26 mouse cellular contexts compared by ENCODE assay signal in genomic region chr8:48849091-48849616, GRCm38 (mm10). TPM values are rescaled to one million over a fixed set of nuclear protein-coding genes. Genes with fewer than 3 reads are reported as not detected.
A peak's percentile ranks its signal among the peaks of the same experiment; 100 is the strongest.
DNase-seq lines count a peak whose midpoint lies in the region; ATAC-seq and TF ChIP-seq lines count a peak whose summit lies in the region.
"Had no signal": no experiment of that assay in that cellular context is flagged by ENCODE, and none has a peak within 500 bp of the region (broad histone marks: within the 10 kb centered on the region; RNA-seq: fewer than 3 reads in every experiment).

No protein-coding gene starts in this region.

- TF ChIP-seq EP300 in liver, postnatal 0 days (IDR thresholded peaks at IDR 0.05; ENCODE audit: low read depth) = no peak

- 0 out of 2 replicates have a peak, but pooled peaks cover 11% of the 10 kb centered on the region for H3K27me3 ChIP-seq in liver, postnatal 0 days (ENCODE audit: insufficient read depth, low read length)
- peaks cover 35% of the 10 kb centered on the region for H3K27me3 ChIP-seq in liver, embryonic 12.5 days (replicated peaks)
- peaks cover 18% of the 10 kb centered on the region for H3K27me3 ChIP-seq in midbrain, embryonic 15.5 days (replicated peaks)
- H3K27me3 ChIP-seq in midbrain, embryonic 10.5 days (ENCODE audit: low read depth, poor library complexity, severe bottlenecking) = peaks cover 46% of the 10 kb centered on the region
- no peaks in the 10 kb centered on the region for H3K27me3 ChIP-seq in intestine, postnatal 0 days (replicated peaks; ENCODE audit: control insufficient read depth, insufficient read depth, low read length)

- 61% methylated on average over 6 of the region's 6 CpGs for WGBS in liver, postnatal 0 days (ENCODE audit: insufficient replicate concordance)
- 59% methylated on average over 6 of the region's 6 CpGs for WGBS in liver, embryonic 12.5 days (ENCODE audit: insufficient replicate concordance)
- 28% methylated on average over 6 of the region's 6 CpGs for WGBS in midbrain, embryonic 15.5 days
- WGBS in midbrain, embryonic 10.5 days = 46% methylated on average over 6 of the region's 6 CpGs
- WGBS in intestine, postnatal 0 days = 31% methylated on average over 6 of the region's 6 CpGs

- TF ChIP-seq CTCF in liver, postnatal 0 days (IDR thresholded peaks at IDR 0.05; ENCODE audit: low read depth) = no peak
- no peak for TF ChIP-seq CTCF in intestine, postnatal 0 days (IDR thresholded peaks at IDR 0.05; ENCODE audit: low read depth)

- DNase-seq in embryo, embryonic 10.5 days (ENCODE audit: low spot score) = peak; percentile 36
- no peak for DNase-seq in embryo, embryonic 11 days
- DNase-seq in liver, postnatal 0 days = no peak
- DNase-seq in midbrain, embryonic 10.5 days (ENCODE audit: low spot score) = no peak
- DNase-seq in urinary bladder, postnatal 36 days (ENCODE audit: low spot score in 2 of 2) = no peak
- DNase-seq: adrenal gland, adult 8-10 months; adrenal gland, postnatal 25 days; cerebellum, adult 18-20 months; cerebellum, adult 9-10 months; cerebellum, postnatal 14 days; gastrocnemius, postnatal 25 days; heart, adult 18-20 months; heart, postnatal 14 days; heart, postnatal 4 days had no signal

- H3K9ac ChIP-seq in liver, postnatal 0 days (replicated peaks) = no peak overlapping the region
- no peak overlapping the region for H3K9ac ChIP-seq in liver, embryonic 12.5 days
- no peak overlapping the region for H3K9ac ChIP-seq in midbrain, embryonic 15.5 days
- H3K9ac ChIP-seq in intestine, postnatal 0 days (ENCODE audit: low read depth, low read length) = no peak overlapping the region
- H3K9ac ChIP-seq: embryonic facial prominence, embryonic 12.5 days; forebrain, embryonic 12.5 days; forebrain, embryonic 15.5 days; heart, embryonic 13.5 days; hindbrain, embryonic 14.5 days had no signal

- no peaks in the 10 kb centered on the region for H3K9me3 ChIP-seq in liver, postnatal 0 days (ENCODE audit: low read length)
- no peaks in the 10 kb centered on the region for H3K9me3 ChIP-seq in liver, embryonic 12.5 days (replicated peaks)
- no peaks in the 10 kb centered on the region for H3K9me3 ChIP-seq in midbrain, embryonic 15.5 days
- no peaks in the 10 kb centered on the region for H3K9me3 ChIP-seq in midbrain, embryonic 10.5 days (replicated peaks)
- no peaks in the 10 kb centered on the region for H3K9me3 ChIP-seq in intestine, postnatal 0 days (ENCODE audit: control insufficient read depth)
- H3K9me3 ChIP-seq: embryonic facial prominence, embryonic 12.5 days; forebrain, embryonic 12.5 days; forebrain, embryonic 15.5 days; heart, embryonic 10.5 days; heart, embryonic 13.5 days had no signal

- H3K4me1 ChIP-seq in liver, postnatal 0 days (ENCODE audit: insufficient read depth) = no peaks in the 10 kb centered on the region
- H3K4me1 ChIP-seq in liver, embryonic 12.5 days = no peaks in the 10 kb centered on the region
- H3K4me1 ChIP-seq in midbrain, embryonic 15.5 days = peaks cover 33% of the 10 kb centered on the region
- peaks cover 62% of the 10 kb centered on the region for H3K4me1 ChIP-seq in midbrain, embryonic 10.5 days
- H3K4me1 ChIP-seq in intestine, postnatal 0 days (replicated peaks; ENCODE audit: control insufficient read depth, insufficient read depth, low read length) = no peaks in the 10 kb centered on the region

- peak; percentile 67 for ATAC-seq in liver, postnatal 0 days
- no peak for ATAC-seq in liver, embryonic 12.5 days
- ATAC-seq in midbrain, embryonic 15.5 days (replicated peaks) = no peak
- peak; percentile 82 for ATAC-seq in intestine, postnatal 0 days
- ATAC-seq: activated CD4-positive, CD25-positive, alpha-beta regulatory T cell, adult 4 months; forebrain, embryonic 15.5 days; hindbrain, postnatal 0 days had no signal

- H3K36me3 ChIP-seq in liver, postnatal 0 days (replicated peaks; ENCODE audit: insufficient read depth, low read length) = no peaks in the 10 kb centered on the region
- H3K36me3 ChIP-seq in liver, embryonic 12.5 days = no peaks in the 10 kb centered on the region
- H3K36me3 ChIP-seq in midbrain, embryonic 15.5 days (replicated peaks) = no peaks in the 10 kb centered on the region
- H3K36me3 ChIP-seq in midbrain, embryonic 10.5 days = no peaks in the 10 kb centered on the region
- H3K36me3 ChIP-seq in intestine, postnatal 0 days (ENCODE audit: control insufficient read depth, insufficient read depth) = no peaks in the 10 kb centered on the region
- H3K36me3 ChIP-seq: embryonic facial prominence, embryonic 12.5 days; forebrain, embryonic 12.5 days; forebrain, embryonic 15.5 days; heart, embryonic 10.5 days; heart, embryonic 13.5 days had no signal

- H3K4me2 ChIP-seq in liver, postnatal 0 days (ENCODE audit: low read depth, low read length) = no peak overlapping the region
- H3K4me2 ChIP-seq in liver, embryonic 12.5 days = no peak overlapping the region
- no peak overlapping the region for H3K4me2 ChIP-seq in midbrain, embryonic 15.5 days
- peak overlapping the region; percentile 17; the same call in 1 of the 2 replicates for H3K4me2 ChIP-seq in intestine, postnatal 0 days (replicated peaks; ENCODE audit: low read depth)
- H3K4me2 ChIP-seq: embryonic facial prominence, embryonic 12.5 days; forebrain, embryonic 15.5 days; heart, embryonic 13.5 days; hindbrain, embryonic 14.5 days had no signal

- no peak overlapping the region for H3K4me3 ChIP-seq in liver, postnatal 0 days (ENCODE audit: low read depth, low read length)
- no peak overlapping the region for H3K4me3 ChIP-seq in liver, embryonic 12.5 days
- H3K4me3 ChIP-seq in midbrain, embryonic 15.5 days = no peak overlapping the region
- no peak overlapping the region for H3K4me3 ChIP-seq in midbrain, embryonic 10.5 days
- no peak overlapping the region for H3K4me3 ChIP-seq in intestine, postnatal 0 days (ENCODE audit: low read depth, low read length)
- H3K4me3 ChIP-seq: embryonic facial prominence, embryonic 12.5 days; erythroblast, embryonic 14.5 days; forebrain, embryonic 12.5 days; forebrain, embryonic 15.5 days; heart, embryonic 10.5 days; heart, embryonic 13.5 days had no signal

- no peak overlapping the region for H3K27ac ChIP-seq in liver, postnatal 0 days (ENCODE audit: low read depth)
- no peak overlapping the region for H3K27ac ChIP-seq in liver, embryonic 12.5 days
- 0 out of 2 replicates have a peak overlapping the region, but pooled peaks have one; percentile 4 for H3K27ac ChIP-seq in midbrain, embryonic 15.5 days
- no peak overlapping the region for H3K27ac ChIP-seq in midbrain, embryonic 10.5 days (replicated peaks)
- peak overlapping the region; percentile 55; the same call in 1 of the 2 replicates for H3K27ac ChIP-seq in intestine, postnatal 0 days (ENCODE audit: low read depth, low read length)
- H3K27ac ChIP-seq: embryonic facial prominence, embryonic 12.5 days; forebrain, embryonic 12.5 days; forebrain, embryonic 15.5 days; heart, embryonic 10.5 days; heart, embryonic 13.5 days; hindbrain, embryonic 14.5 days; hindbrain, postnatal 0 days had no signal

RNA-seq across cellular contexts. Expression of gene Tenm3, which starts 5.4 kb away (rescaled TPM):
- 4.7 and 5.6 TPM in 2 replicates for polyA plus RNA-seq in liver, postnatal 0 days (2015; fragmentation: Nextera tagmentation; extraction: Ambion mirVana)
- polyA plus RNA-seq in liver, embryonic 12.5 days (2016; fragmentation: Nextera tagmentation; extraction: Ambion mirVana) = 5.3 and 5.9 TPM in 2 replicates
- polyA plus RNA-seq in midbrain, embryonic 15.5 days (2015; fragmentation: Nextera tagmentation; extraction: Ambion mirVana) = 41.6 and 49.6 TPM in 2 replicates
- 33.6 and 38.5 TPM in 2 replicates for polyA plus RNA-seq in midbrain, embryonic 10.5 days (2016; fragmentation: Nextera tagmentation; extraction: Ambion mirVana)
- polyA plus RNA-seq in intestine, postnatal 0 days (2015; fragmentation: Nextera tagmentation; extraction: Ambion mirVana) = 4.6 and 5.3 TPM in 2 replicates
- polyA plus RNA-seq: activated CD4-positive, CD25-positive, alpha-beta regulatory T cell, adult 4 months had no signal

Comparison
In these comparisons a context has a peak if more than half of its experiments do, and no peak if none do; other contexts are left out.
1. ATAC-seq: peak in liver, postnatal 0 days (single experiment) and intestine, postnatal 0 days (single experiment); none in liver, embryonic 12.5 days (single experiment) and midbrain, embryonic 15.5 days (single experiment).
2. H3K27ac ChIP-seq: peak in midbrain, embryonic 15.5 days (single experiment) and intestine, postnatal 0 days (single experiment); none in liver, postnatal 0 days (single experiment), liver, embryonic 12.5 days (single experiment) and midbrain, embryonic 10.5 days (single experiment).